Mouse (Mus musculus) c-Kit-positive CD71-positive TER-119-negative erythroid progenitor cells, embryonic 14.5 days (primary cell): ENCODE data around the gene Xxylt1.

ENCODE experiments used
- DNase-seq: peaks from one replicate; pipeline ENCODE4 v3.0.0-alpha.2; 2013; ENCODE audit warnings: low read depth

Gene Xxylt1

GRCm38 (mm10) chr16:31061246-31061880 lies 19.9 kb downstream of the Xxylt1 start:
- no peak for DNase-seq

DNA sequence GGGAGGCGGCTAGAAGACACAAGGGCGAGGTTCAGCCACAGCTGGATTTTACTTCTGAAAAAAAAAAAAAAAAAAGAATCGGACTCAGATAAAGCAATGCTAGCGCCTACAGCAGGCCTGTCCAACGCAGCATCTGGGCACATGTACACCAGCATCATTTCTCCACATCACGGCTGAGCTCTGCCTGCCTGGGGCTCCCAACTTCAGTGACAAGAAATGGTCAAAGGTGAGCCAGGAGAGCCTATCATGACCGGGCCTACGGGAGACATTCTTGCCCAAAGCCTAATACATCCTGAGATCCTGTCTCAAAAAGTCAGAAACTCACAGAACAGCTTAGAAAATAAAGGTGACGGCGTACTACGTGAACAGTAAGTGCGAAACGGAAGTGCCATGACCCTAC lies 20.5 kb downstream of the Xxylt1 start:
- no peak for DNase-seq

DNA sequence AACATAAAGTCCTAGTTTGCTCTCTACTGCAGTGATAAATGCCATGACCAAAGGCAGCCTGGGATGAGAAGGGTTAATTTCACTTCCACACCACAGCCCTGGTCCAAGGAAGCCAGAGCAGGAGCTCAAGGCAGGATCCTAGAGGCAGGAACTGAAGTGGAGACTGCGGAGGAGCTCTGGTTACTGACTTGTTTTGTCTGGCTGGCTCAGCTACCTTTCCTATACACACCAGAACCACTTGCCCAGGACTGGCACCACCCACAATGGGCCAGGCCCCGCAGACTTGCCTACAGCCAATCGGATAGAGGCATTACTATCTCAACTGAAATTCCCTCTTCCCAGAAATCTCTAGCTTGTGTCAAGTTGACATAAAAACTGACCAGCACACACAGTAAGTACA lies 21.0 kb downstream of the Xxylt1 start:
- DNase-seq, result no peak

DNA sequence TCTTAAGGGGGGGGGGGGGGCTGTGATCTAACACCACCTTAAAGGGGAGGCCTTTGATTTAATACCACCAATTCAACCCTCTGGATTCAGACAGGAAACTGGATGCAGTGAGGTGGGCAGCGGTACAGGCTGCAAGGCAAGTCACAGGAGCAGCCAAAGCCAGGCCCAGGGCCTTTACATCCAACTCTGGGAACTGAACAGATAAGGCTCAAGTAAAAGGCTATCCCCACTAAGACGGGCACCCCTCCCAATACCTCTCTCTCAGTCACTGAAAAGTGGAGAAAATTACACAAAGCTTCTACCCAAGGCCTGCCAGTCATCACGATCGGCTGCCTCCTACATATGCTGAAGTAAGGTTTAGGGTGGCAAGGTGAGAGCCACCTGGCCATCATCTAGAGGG lies 21.5 kb downstream of the Xxylt1 start:
- DNase-seq, result no peak

DNA sequence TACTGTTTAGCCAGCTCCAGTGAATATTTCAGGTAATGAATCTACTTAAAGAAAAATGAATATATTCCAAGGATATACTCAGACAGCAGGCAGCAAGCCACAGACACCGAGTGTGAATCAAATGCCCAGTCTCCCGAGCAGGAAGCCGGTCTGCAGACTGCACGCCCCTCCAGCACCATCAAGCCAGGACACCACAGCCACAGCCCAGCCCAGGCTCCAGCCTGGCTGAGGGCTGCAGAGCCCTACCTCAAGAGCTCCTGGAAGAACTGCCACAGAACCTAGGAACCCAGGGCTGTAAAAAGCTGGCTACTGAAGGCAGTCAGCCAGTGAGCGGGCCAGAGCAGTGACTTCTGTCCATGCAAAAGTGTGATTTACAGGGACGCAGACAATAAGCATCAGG lies 28.4 kb downstream of the Xxylt1 start:
- no peak for DNase-seq

- DNase-seq, result no peak
Measured at GRCm38 (mm10) chr16:31052177-31052726, 29.0 kb downstream of the Xxylt1 start.

GRCm38 (mm10) chr16:31050701-31051100 lies 30.5 kb downstream of the Xxylt1 start:
- no peak for DNase-seq

GRCm38 (mm10) chr16:31048194-31048593 lies 33.0 kb downstream of the Xxylt1 start:
- no peak for DNase-seq

DNA sequence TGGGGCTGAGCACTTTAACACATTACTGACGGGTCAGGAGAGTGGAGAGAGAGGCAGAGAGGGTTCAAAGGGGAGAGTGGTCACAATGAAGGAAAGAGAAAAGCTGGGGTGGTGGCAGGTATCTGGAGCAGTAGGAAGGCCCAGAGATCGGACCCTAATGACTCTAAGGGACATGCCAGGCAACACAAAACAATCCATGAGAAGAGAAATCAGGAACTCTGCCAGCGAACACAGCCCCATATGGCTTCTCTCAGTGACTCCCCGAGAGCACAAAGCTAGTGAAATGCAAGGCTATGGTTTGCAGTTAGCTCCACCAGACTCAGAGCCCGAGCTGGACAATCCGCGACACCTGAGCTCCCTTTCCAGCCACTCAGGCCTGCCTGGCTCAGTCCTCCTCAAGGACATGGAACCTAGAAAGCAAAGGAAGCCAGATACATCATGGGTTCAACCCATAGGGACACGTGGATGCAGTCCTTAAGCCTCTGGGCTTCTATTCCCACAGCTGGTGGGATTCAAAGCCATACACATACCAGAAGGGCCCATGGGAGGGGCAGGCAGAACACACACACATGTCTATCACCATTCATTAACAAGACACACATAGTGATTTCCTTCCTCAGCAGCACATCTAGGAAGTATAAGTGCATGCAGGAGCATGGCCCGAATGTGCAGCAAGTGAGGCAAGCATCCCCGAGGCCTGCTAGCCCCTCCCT lies 33.9 kb downstream of the Xxylt1 start:
- no peak for DNase-seq

GRCm38 (mm10) chr16:31046217-31046659 lies 35.0 kb downstream of the Xxylt1 start:
- no peak for DNase-seq

DNA sequence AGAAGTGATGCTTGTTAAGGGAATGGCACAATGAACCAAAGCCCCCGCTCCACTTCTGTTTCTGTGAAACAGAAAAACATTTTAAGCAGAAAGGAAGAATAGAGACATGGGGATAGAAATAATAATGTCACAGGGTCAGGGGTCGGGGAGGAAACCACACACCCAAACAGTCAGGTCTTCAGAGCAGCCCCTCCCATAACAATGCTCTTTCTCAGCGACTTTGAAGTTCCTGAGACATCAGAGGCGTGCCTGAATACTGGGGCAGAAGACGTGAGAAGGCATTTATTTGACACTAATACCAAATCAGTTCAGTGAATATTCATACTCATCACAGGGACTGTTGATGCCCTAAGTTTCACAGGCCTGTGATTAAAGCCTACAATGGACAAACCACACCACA lies 36.0 kb downstream of the Xxylt1 start:
- DNase-seq, result no peak

- DNase-seq, result no peak
Measured at GRCm38 (mm10) chr16:31043136-31043535, 38.1 kb downstream of the Xxylt1 start.

DNA sequence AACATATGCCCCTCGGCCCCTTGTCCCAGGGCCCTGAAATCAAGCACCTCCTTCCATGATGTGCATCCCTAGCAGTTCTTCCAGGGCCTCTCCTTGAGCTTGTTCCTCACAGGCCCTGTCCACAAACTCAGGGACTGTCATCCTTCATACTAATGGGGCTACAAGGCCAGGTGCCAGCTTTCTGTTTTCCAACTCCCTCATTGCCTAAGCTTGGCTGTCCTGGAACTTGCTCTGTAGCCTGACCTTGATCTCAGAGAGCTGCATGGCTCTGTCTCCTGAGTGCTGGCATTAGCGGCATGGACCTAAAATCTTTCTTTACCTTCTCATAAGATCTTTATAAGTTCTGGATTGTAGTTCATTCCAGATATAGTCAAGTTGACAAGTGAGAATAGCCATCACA lies 39.7 kb downstream of the Xxylt1 start:
- no peak for DNase-seq

- no peak for DNase-seq
Measured at GRCm38 (mm10) chr16:31039803-31040459, 41.3 kb downstream of the Xxylt1 start.

DNA sequence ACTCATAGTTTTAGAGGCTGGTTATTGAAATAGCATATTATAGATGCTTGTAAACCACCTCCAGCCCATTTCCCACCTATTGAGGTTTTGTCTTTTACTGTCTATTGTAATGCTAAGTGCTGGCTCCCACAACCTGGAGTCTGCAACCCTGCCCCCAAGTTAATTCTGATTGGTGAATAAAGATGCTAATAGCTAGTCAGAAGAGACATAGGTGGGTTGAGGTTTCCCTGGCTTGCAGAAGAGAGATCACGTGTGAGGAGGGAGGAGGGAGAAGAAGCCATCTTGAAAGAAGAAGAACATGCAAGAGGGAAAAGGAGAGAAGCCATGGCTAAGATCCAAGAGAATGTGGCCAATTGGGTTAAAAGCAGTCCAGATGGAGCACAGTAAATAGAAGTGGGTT lies 43.8 kb downstream of the Xxylt1 start:
- DNase-seq, result no peak

GRCm38 (mm10) chr16:31035651-31036245 lies 45.5 kb downstream of the Xxylt1 start:
- DNase-seq, result no peak

DNA sequence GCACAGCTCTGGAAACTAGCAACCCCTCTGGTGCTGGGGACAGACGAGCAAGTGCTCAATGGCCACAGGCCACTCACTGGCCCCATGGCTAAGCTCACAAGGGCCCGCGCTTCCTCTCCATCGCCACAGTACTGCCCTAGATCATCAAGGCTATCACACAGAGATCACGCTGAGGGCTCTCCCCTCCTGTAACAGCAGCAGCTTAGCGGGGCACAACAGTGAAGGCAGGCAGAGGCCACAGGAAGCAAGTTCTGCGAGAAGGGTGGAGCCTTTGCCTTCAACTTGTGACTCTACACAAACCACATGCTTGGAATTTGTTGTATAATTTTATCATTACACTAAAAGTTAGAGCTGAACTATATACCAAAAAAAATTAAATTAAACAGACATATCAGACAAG lies 46.0 kb downstream of the Xxylt1 start:
- no peak for DNase-seq

DNA sequence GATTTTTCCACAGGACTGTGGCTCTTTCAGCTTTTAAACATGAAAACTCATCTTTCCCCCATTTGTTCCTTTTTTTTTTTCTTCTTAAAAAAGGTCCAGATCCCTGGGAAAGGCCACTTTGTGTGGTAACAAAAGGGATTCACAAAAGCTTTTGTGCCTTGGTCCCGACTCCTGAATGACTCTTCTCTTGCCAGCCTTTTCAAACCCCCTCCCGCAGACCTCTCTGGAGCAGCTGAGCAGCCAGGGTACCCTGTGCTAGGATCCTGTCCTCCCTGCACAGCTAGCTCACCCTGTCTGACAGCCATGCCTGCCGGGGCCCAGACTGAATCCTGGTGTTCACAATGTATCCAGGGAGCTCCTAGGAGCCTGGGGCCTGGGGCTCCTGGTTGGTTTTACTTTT lies 47.2 kb downstream of the Xxylt1 start:
- DNase-seq, result no peak

- DNase-seq, result no peak
Measured at GRCm38 (mm10) chr16:31029739-31030485, 51.3 kb downstream of the Xxylt1 start.

DNA sequence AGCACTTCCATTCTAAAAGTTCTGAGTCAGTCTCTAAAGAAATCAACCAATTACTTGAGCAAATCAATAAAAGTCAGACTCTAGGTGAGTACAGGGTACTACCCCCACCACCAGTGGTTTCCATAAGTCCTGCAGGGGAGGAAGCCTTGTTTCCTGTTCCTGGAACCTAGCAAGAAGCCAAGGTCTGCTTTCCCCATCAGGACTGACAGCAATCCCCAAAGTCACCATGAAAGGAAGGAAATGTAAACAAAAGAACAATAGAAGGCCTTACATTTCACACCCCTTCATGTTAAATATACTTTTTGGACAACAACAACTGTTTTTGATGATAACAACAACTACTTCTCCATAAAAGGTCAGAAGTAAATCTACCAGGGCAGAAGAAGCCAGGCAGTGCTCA lies 53.6 kb downstream of the Xxylt1 start:
- no peak for DNase-seq

DNA sequence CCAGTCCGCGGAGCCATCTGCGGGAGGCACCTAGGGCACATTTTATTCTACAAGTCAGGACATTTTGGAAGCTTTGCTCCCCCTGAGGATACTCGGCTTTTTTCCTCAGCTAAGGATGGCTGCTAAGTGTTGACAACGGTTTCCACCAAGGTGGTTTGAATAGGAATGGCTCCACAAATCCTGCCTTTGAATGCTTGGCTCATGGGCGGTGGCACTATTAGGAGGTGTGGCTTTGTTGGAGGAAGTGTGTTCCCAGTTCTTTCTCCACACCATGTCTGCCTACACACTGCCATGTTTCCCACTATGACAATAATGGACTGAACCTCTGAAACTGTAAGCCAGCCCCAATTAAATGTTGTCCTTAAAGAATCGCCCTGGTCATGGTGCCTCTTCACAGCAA lies 55.7 kb downstream of the Xxylt1 start:
- no peak for DNase-seq

DNA sequence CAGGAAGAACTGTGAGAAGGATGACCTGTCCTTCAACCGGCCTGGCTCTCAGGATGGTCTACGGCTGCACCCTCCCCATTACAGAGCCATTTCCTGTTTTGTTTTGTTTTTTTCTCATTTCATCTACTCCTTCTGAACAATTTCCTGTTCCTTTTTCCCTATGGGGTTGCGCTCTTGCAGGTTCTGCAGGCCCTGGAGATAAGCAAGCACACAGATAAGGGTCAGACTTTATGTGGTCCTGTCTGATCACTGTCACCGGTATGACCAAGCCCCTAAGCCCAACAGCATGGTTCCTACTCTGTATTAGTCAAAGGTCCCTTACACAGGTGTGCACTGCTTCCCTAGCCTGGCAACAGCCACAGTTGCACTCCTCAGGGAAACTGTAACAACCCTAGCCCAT lies 56.2 kb downstream of the Xxylt1 start:
- DNase-seq, result no peak
